Mouse (Mus musculus) megakaryocyte, embryonic 14.5 days (primary cell): ENCODE data around the gene Lrrc8b.

Experiments
- FLI1 ChIP-seq: IDR thresholded peaks from 2 replicates; pipeline ENCODE4 v1.6.1; 2012; ENCODE audit warnings: low read length, inconsistent platforms, mixed read lengths
- GATA1 ChIP-seq: IDR thresholded peaks from 3 replicates; pipeline ENCODE4 v1.6.1; 2012; ENCODE audit warnings: mixed read lengths, low read length, inconsistent platforms, borderline replicate concordance

DNA sequence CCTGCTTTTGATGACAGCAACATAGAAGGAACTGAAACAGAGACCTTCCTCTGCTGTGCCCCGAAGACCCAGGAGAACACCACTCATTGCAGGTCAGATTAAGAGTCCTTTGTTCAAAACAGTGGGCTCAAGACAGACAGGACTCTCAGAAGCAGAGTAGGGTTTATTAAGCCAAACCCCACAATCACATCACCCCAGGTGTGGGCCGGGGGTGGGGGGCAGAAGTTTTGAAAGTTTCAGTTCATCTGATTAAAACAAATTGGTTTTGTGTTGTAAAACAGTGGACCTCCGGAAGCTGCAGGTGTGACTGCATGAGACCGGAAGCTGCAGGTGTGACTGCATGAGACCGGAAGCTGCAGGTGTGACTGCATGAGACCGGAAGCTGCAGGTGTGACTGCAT is 14.0 kb upstream of the Lrrc8b start:
- no peak for TF ChIP-seq GATA1
- no peak for TF ChIP-seq FLI1
